Mouse (Mus musculus): ENCODE measurements at regions not wholly inside any gene's neighbourhood (a gene's known extent, or its start where the extent isn't known, plus 50 kb on each side); places are given as distances from the start of the nearest gene placed in this dataset.

GRCm38 (mm10) chr3:83706531-83707243, 59.4 kb upstream of the Sfrp2 start:
- no peak overlapping the region for H3K9ac ChIP-seq
- H3K27me3 ChIP-seq (replicated peaks): no peaks in the 10 kb centered on the region
- no peaks in the 10 kb centered on the region for H3K9me3 ChIP-seq
- no peak overlapping the region for H3K4me2 ChIP-seq (replicated peaks)
- H3K36me3 ChIP-seq: no peaks in the 10 kb centered on the region
- peaks cover 5% of the 10 kb centered on the region; the same call in 1 of the 2 replicates for H3K4me1 ChIP-seq (replicated peaks)
- ATAC-seq: peak; percentile 39; the same call in 1 of the 2 replicates
- WGBS: 45% methylated on average over 13 of the region's 13 CpGs
- H3K4me3 ChIP-seq (replicated peaks): no peak overlapping the region
- no peak overlapping the region for H3K27ac ChIP-seq

GRCm38 (mm10) chr3:83707278-83707677, 58.8 kb upstream of the Sfrp2 start:
- Histone ChIP-seq H3K9me3 (no peaks in the 10 kb centered on the region), H3K4me2 (replicated peaks) (no peak overlapping the region), H3K4me3 (replicated peaks) (no peak overlapping the region), H3K27ac (no peak overlapping the region), H3K4me1 (replicated peaks) (peaks cover 5% of the 10 kb centered on the region; the same call in 1 of the 2 replicates), H3K27me3 (replicated peaks) (no peaks in the 10 kb centered on the region), H3K9ac (no peak overlapping the region), H3K36me3 (no peaks in the 10 kb centered on the region)
- no peak for ATAC-seq
- 66% methylated on average over 7 of the region's 7 CpGs for WGBS

GRCm38 (mm10) chr3:83708973-83709372, 57.1 kb upstream of the Sfrp2 start:
- H3K4me3 ChIP-seq (replicated peaks): no peak overlapping the region
- H3K27ac ChIP-seq: no peak overlapping the region
- H3K36me3 ChIP-seq: no peaks in the 10 kb centered on the region
- H3K9me3 ChIP-seq: no peaks in the 10 kb centered on the region
- H3K27me3 ChIP-seq (replicated peaks): no peaks in the 10 kb centered on the region
- no peak for ATAC-seq
- H3K9ac ChIP-seq: no peak overlapping the region
- no peak overlapping the region for H3K4me2 ChIP-seq (replicated peaks)
- H3K4me1 ChIP-seq (replicated peaks): peaks cover 5% of the 10 kb centered on the region; the same call in 1 of the 2 replicates
- 84% methylated on average over 4 of the region's 4 CpGs for WGBS

- Histone ChIP-seq H3K9me3 (no peaks in the 10 kb centered on the region), H3K4me1 (replicated peaks) (peaks cover 5% of the 10 kb centered on the region; the same call in 1 of the 2 replicates), H3K27ac (no peak overlapping the region), H3K9ac (no peak overlapping the region), H3K27me3 (replicated peaks) (no peaks in the 10 kb centered on the region), H3K36me3 (no peaks in the 10 kb centered on the region), H3K4me3 (replicated peaks) (no peak overlapping the region), H3K4me2 (replicated peaks) (no peak overlapping the region)
- WGBS: 54% methylated on average over 1 of the region's 1 CpGs
- no peak for ATAC-seq
These were observed 56.6 kb upstream of the Sfrp2 start for GRCm38 (mm10) chr3:83709531-83709930.

GRCm38 (mm10) chr3:83710995-83711541, 55.1 kb upstream of the Sfrp2 start:
- Histone ChIP-seq H3K9me3 (no peaks in the 10 kb centered on the region), H3K4me3 (replicated peaks) (no peak overlapping the region), H3K27me3 (replicated peaks) (no peaks in the 10 kb centered on the region), H3K36me3 (no peaks in the 10 kb centered on the region), H3K9ac (no peak overlapping the region), H3K4me2 (replicated peaks) (no peak overlapping the region), H3K27ac (no peak overlapping the region), H3K4me1 (replicated peaks) (peaks cover 5% of the 10 kb centered on the region; the same call in 1 of the 2 replicates)
- ATAC-seq: no peak
- 26% methylated on average over 10 of the region's 10 CpGs for WGBS

GRCm38 (mm10) chr3:83712355-83712754, 53.8 kb upstream of the Sfrp2 start:
- Histone ChIP-seq H3K27ac (no peak overlapping the region), H3K27me3 (replicated peaks) (no peaks in the 10 kb centered on the region), H3K4me3 (replicated peaks) (no peak overlapping the region), H3K9ac (no peak overlapping the region), H3K9me3 (no peaks in the 10 kb centered on the region), H3K36me3 (no peaks in the 10 kb centered on the region), H3K4me2 (replicated peaks) (no peak overlapping the region), H3K4me1 (replicated peaks) (peaks cover 5% of the 10 kb centered on the region; the same call in 1 of the 2 replicates)
- WGBS: 40% methylated on average over 2 of the region's 2 CpGs
- ATAC-seq: no peak

- H3K27ac ChIP-seq: no peak overlapping the region
- 60% methylated on average over 6 of the region's 6 CpGs for WGBS
These were observed 51.5 kb upstream of the Sfrp2 start for GRCm38 (mm10) chr3:83714572-83714971.

More at GRCm38 (mm10) chr3:83714572-83714971, 51.5 kb upstream of the Sfrp2 start:
- Histone ChIP-seq H3K36me3 (no peaks in the 10 kb centered on the region), H3K4me2 (replicated peaks) (no peak overlapping the region), H3K9me3 (no peaks in the 10 kb centered on the region), H3K27me3 (replicated peaks) (no peaks in the 10 kb centered on the region), H3K4me1 (replicated peaks) (peaks cover 5% of the 10 kb centered on the region; the same call in 1 of the 2 replicates), H3K9ac (no peak overlapping the region), H3K4me3 (replicated peaks) (no peak overlapping the region)
- ATAC-seq: no peak

All from intestine, embryonic 15.5 days (tissue).